Mouse (Mus musculus): ENCODE measurements around the gene Pdzk1.

Pdzk1 gene

GRCm38 (mm10) chr3:96836414-96836813 is 7.3 kb downstream of the Pdzk1 start:
- no peak for DNase-seq (ENCODE audit: low spot score in 2 of 2)

GRCm38 (mm10) chr3:96838996-96839645 is 10.0 kb downstream of the Pdzk1 start:
- no peak for DNase-seq (ENCODE audit: low spot score in 2 of 2)

DNA sequence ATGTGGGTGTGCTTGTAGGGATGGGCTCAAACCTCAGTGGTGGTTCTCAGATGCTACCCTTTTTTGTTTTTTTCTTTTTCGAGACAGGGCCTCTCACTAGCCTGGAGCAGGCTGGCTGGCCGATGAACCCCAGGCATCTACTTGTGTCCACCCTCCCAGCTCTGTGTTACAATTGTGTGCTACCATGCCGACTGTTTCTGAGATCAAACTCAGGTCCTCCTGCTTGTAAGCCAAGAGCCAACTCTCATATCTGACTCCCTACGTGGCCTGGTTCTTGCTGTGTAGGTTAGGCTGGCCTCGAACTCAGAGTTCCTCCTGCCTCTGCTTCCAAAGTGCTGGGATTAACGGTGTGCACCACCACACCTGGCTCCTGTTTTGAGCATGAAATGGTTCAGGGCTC is 16.1 kb downstream of the Pdzk1 start:
- DNase-seq (ENCODE audit: low spot score in 2 of 2) = no peak

DNA sequence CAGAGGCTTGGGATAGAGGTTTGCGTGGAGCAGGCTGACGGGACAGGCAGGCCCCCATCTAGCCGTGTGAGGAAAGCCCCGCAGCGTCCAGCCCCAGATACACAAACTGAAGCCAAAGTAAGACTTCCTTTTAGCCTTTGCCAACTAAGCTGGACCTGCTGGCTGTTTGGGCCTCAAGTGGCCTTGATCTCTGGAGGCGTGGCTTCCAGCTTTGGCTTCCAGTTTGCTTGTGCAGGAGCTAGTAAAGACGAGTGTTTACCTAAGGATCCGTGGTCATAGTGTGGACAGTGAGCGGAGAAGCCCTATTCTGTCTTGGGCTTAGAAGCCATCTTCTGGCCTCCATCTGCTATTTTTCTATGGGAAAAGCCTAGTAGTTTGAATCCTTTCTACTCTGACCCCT is 16.7 kb downstream of the Pdzk1 start:
- DNase-seq (ENCODE audit: low spot score in 2 of 2) = no peak

GRCm38 (mm10) chr3:96846985-96847384 is 17.9 kb downstream of the Pdzk1 start:
- DNase-seq (ENCODE audit: low spot score in 2 of 2) = no peak

DNA sequence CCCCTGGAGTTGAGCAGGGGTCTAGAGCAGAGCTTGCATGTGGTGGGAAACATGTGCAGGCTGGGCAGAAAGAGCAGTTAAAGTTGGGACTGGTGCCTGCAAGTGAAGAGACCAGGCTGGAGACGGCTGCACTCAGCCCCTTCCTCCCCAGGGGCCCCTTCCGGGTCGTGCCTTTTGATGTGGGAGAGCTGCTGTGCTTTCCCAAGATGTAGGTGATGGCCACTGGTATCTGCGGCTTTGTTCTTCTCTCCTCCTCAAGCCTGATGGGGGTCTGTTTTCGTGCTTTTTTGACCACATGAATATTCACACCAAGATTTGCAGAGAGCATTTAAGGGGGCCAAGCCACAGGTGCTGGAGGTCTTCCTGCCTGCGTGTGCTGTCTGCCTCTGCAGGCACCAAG is 18.6 kb downstream of the Pdzk1 start:
- no peak for DNase-seq (ENCODE audit: low spot score in 2 of 2)

- no peak for DNase-seq (ENCODE audit: low spot score in 2 of 2)
Observed at GRCm38 (mm10) chr3:96848470-96848869, 19.4 kb downstream of the Pdzk1 start.

DNA sequence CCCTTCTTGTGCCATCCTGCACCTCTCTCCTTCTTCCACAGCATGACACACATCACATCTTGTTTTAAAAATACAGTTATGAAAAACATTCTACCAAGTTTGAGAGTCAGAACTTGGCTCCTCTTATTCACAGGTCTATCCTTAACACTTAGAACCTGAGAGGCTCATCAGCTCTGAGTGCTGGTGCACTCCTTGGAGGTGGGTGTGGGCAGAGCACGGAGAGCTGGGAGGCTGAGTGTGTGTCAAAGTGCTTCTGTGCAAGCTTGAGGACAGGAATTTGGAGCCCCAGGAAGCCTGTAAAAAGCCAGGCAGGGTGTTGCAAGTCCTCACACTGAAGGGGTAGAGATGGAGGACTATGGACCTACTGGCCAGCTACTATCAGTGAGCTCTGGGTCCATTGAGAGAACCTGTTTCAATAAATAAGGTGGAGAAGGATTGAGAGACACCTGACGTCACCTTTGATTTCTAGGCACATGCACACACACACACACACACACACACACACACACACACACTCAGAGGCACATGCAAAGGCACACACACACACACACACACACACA is 20.2 kb downstream of the Pdzk1 start:
- no peak for DNase-seq (ENCODE audit: low spot score in 2 of 2)

GRCm38 (mm10) chr3:96852561-96852960 is 23.5 kb downstream of the Pdzk1 start:
- DNase-seq (ENCODE audit: low spot score in 2 of 2) = no peak

DNA sequence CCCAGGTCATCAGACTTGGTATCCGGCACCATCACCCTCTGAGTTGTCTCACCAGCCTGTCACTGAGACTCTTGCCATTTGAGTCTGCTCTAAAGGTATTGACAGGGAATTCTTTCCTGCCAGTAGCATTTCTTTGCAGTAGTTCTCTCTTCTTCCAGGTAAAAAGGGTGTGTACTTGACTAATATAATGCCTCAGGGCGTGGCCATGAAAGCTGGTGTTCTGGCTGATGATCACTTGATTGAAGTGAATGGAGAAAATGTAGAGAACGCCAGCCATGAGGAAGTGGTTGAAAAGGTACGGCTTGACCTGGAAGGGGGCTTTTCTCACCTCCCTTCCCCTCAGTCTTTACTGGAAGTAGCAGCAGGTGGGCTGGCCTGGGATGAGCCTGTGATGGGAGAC is 25.3 kb downstream of the Pdzk1 start:
- no peak for DNase-seq (ENCODE audit: low spot score in 2 of 2)

GRCm38 (mm10) chr3:96855833-96856232 is 26.7 kb downstream of the Pdzk1 start:
- no peak for DNase-seq (ENCODE audit: low spot score in 2 of 2)

GRCm38 (mm10) chr3:96860498-96860897 is 31.4 kb downstream of the Pdzk1 start:
- DNase-seq (ENCODE audit: low spot score in 2 of 2) = no peak

- DNase-seq (ENCODE audit: low spot score in 2 of 2) = no peak
Observed at GRCm38 (mm10) chr3:96867863-96868262, 38.8 kb downstream of the Pdzk1 start.

DNA sequence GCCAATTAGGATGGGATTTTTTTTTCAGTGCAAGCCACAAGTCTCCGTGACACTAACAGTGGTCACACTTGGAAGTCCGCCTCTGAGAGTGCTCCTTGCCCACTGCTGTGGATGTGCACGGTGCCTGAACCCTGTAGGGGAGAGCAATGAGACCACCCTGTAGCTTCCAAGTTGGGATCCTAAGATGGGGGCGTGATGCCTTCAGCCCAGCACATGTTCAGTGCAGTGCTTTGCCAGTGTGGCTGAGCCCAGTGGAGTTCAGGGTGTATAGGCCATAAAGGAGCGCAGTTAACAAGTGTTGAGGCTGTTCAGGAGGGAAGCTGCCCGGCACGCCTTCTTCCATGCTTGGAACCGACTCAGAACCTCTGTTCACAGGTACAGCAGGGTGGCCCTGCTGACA is 39.5 kb downstream of the Pdzk1 start:
- DNase-seq (ENCODE audit: low spot score in 2 of 2) = no peak

- DNase-seq (ENCODE audit: low spot score in 2 of 2) = no peak
Observed at GRCm38 (mm10) chr3:96869091-96869490, 40.0 kb downstream of the Pdzk1 start.

GRCm38 (mm10) chr3:96870270-96870669 is 41.2 kb downstream of the Pdzk1 start:
- DNase-seq (ENCODE audit: low spot score in 2 of 2) = no peak

- no peak for DNase-seq (ENCODE audit: low spot score in 2 of 2)
Observed at GRCm38 (mm10) chr3:96871070-96871469, 42.0 kb downstream of the Pdzk1 start.

DNA sequence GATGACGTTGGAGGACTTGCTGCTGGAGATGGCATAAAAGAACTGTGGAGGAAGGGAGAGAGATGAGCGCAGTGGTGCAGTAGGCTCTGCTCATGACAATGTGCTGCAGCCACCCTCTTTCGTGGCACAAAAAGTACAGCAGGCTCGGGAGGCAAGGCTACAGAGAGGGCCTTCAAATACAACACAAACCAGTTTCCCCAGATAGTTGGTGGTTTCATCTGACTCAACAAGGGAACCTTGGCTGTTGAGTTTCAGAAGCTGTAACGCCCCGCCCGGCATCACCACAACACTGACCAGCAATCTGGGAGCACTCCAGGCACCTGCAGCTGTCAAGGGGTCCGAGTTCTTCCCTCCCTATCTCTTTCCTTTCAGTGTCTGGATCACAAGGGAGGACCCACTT is 43.4 kb downstream of the Pdzk1 start:
- DNase-seq (ENCODE audit: low spot score in 2 of 2) = no peak

DNA sequence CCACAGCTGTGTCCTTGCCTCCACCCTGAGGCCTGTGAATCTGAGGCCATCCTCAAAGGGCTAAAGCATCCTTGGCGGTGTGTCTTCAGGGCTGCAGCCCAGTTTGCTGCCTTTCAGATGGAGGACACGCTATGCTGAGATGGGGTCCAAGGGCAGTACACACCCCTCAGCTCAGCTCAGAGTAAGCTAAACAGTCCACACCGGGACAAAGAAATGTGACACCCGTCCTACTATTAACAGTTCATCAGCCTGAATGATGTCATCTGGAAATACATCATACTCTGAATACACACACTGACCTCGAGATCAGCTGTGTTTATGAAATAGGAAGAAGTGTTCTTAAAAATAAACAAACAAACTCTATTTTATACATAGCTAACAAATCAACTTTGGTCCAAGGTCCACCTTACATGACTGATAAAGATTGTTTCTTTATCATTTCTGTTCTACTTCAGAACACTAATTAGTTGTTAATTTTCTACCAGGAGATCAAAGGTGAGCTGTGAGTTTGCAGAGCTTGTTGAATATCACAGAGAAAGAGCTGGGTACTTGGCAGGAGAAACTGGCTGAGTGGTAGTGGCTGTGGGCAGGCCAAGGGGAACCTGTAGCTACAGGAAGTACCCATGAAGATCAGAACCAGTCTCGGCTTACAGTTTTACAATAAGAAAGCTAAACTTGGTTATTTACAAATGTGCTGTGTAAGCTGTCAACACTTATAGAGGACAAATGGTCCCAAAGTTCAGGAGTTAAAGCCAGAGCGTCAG is 45.9 kb downstream of the Pdzk1 start:
- no peak for DNase-seq (ENCODE audit: low spot score in 2 of 2)

GRCm38 (mm10) chr3:96879536-96879935 is 50.5 kb downstream of the Pdzk1 start:
- no peak for DNase-seq (ENCODE audit: low spot score in 2 of 2)

DNA sequence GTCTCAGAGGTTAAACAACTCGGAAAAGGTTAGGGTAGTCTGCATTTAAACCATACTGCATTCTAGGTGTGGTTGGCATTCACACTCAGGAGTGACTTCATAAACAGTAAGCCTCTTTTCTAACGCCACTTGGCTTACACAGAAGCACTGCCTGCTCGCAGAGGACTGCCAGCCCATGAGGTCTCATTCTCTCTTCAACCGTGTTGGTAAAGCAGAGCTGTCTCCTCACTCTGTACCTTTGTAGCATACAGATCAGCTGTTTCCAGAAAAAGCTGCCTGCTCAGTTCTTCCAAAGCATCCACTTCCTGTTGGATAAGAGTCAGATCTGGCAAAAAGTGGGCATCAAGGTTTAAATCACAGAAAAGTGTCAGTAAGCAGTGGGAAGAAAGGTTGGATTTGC is 51.3 kb downstream of the Pdzk1 start:
- no peak for DNase-seq (ENCODE audit: low spot score in 2 of 2)

GRCm38 (mm10) chr3:96881557-96881956 is 52.5 kb downstream of the Pdzk1 start:
- DNase-seq (ENCODE audit: low spot score in 2 of 2) = no peak
